Mouse (Mus musculus) layer of hippocampus, adult 9-10 months (tissue): ENCODE results near the gene Olfr1066.
"Not testable (repeated sequence)": the region's sequence is repeated elsewhere in the genome, so short reads cannot be mapped to it uniquely, and the experiment has no call there.

Experiments used
- DNase-seq: peaks from one replicate; pipeline ENCODE4 v3.0.0; 2022; ENCODE audit warnings: low spot score

The Olfr1066 gene

GRCm38 (mm10) chr2:86456169-86456568 lies at the start of gene Olfr1066:
Olfr1066 (minus strand) TSS chr2:86456269.
- DNase-seq: no peak

- no peak for DNase-seq
Observed at GRCm38 (mm10) chr2:86487286-86487685, 31.2 kb upstream of the Olfr1066 start, which contains the start of gene Olfr228. Olfr228 (minus strand) TSS chr2:86487386.

DNA sequence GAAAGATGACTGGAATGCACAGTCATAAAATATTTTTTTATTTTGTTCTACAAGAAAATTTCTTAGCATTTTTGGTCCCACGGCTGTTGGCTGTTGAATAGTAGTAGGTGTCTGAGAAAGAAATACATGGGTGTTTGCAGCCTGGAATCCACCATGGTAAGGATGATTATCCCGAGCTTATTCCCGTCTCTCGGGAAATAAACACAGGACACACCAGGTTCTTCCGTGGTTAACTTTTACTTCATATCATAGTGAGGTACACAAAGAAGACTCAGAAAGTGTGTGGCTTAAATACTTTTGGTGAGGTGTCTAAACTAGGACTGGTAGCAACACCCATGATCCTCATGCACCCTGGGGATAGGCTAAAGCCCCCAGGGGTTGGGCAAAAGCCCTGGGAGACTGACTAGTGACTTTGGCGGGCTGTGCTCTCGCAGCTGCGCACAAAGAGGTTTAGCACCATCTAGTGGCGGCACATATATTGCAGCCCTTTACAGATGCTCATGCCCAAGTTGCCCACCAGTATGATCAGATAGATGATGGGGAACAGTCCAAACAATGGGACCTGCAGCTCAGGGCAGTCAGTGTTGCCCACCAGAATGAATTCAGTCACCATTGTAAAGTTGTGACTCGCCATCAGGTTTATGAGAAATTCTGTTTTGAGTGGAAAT lies 8.5 kb upstream of the Olfr1066 start:
- peak; percentile 39 for DNase-seq

DNA sequence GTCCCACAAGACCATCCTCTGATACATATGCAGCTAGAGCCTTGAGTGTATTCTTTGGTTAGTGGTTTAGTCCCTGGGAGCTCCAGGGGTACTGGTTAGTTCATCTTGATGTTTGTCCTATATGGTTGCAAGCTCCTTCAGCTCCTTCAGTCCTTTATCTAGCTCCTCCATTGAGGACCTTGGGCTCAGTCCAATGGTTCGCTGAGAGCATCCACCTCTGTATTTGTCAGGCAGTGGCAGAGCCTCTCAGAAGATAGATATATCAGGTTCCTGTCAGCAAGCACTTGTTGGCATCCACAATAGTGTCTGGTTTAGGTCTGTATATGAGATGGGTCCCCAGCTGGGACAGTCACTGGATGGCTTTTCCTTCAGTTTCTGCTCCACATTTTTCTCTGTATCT lies 4.4 kb upstream of the Olfr1066 start:
- DNase-seq: no peak

DNA sequence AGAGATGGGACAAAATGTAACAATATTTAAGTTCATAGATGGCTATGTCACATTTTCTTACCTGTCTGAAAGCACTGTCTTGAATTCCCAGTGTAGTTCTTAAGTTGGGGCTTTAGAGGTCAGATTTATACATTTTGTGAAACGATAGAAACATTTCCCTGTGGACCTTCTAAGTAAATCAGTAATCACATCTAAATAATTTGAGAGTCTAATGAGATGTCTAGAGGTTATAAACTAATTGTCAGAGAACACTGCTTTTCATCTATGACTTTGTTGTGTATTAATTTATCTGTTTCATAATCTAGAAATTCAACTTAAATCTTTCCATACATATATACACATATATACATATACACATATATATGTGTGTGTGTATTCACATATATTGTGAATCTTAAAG lies 5.6 kb downstream of the Olfr1066 start, which contains the start of gene Olfr1065:
Olfr1065 (minus strand) TSS at position 101 of the 400 bp plus-strand sequence.
- DNase-seq: not testable (repeated sequence)

DNA sequence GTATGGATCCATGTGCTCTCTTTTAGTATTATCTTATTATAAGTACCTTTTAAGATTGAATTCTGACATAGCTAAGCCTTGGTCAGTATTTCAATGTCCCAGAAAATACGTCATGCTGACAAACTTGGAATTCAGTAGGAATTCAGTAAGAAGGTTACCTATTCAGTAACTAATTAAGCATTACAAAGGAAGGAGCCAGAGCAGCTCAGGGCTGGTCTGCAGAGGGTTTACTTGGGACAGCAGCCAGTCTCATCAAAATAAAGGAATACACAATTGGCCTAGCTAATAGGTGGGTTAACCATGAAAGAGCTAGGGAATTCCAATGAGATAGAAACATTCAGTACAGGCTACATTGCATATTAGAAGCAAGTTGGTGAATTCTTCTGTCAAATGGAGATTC lies 14.0 kb downstream of the Olfr1066 start:
- DNase-seq: not testable (repeated sequence)

- DNase-seq: not testable (repeated sequence)
Observed at GRCm38 (mm10) chr2:86428511-86428910, 27.6 kb downstream of the Olfr1066 start.

DNA sequence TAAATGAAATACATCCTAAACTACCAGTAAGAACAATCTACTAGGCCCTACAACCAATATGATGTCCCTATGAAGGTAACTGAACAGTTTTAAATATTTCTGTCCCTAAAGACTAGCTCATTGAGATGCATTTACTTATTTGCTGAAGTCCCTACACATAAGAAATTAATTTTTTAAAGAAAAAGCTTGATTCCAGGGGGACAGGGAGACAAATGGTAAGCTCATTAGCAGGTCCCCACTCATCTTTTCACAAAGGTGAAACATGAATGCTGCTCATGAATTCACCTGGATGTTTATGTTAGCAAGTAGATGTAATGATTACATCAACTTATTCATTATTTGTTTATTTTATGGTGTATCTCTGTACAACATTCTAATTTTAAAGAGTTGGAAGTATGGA lies 29.4 kb downstream of the Olfr1066 start, which contains the start of gene Olfr1062:
Olfr1062 (minus strand) TSS at position 101 of the 400 bp plus-strand sequence.
- DNase-seq: not testable (repeated sequence)

GRCm38 (mm10) chr2:86413950-86414349 lies 42.1 kb downstream of the Olfr1066 start, which contains the start of gene Olfr1061:
Olfr1061 (minus strand) TSS chr2:86414050.
- DNase-seq: no peak
